Mouse (Mus musculus): Measurements from ENCODE around the gene Atp10a.

Atp10a gene

GRCm38 (mm10) chr7:58801791-58802190 is 145.8 kb downstream of the Atp10a start:
- WGBS: 76% methylated on average over 2 of the region's 2 CpGs

- 31% methylated on average over 6 of the region's 6 CpGs for WGBS
These were observed 166.2 kb downstream of the Atp10a start for GRCm38 (mm10) chr7:58822147-58822681.

- 90% methylated on average over 3 of the region's 3 CpGs for WGBS
These were observed 168.7 kb downstream of the Atp10a start for GRCm38 (mm10) chr7:58824686-58825085.

GRCm38 (mm10) chr7:58829111-58829510 is 173.1 kb downstream of the Atp10a start:
- 65% methylated on average over 5 of the region's 5 CpGs for WGBS

- 95% methylated on average over 32 of the region's 32 CpGs for WGBS
These were observed 181.1 kb downstream of the Atp10a start for GRCm38 (mm10) chr7:58836855-58837606.

GRCm38 (mm10) chr7:58840367-58840766 is 184.4 kb downstream of the Atp10a start:
- 76% methylated on average over 2 of the region's 2 CpGs for WGBS

- WGBS: 44% methylated on average over 1 of the region's 1 CpGs
These were observed 185.1 kb downstream of the Atp10a start for GRCm38 (mm10) chr7:58841066-58841465.

GRCm38 (mm10) chr7:58842818-58843217 is 186.9 kb downstream of the Atp10a start:
- 26% methylated on average over 3 of the region's 3 CpGs for WGBS

- 1% methylated on average over 9 of the region's 9 CpGs for WGBS
These were observed 187.9 kb downstream of the Atp10a start for GRCm38 (mm10) chr7:58843767-58844445.

GRCm38 (mm10) chr7:58844449-58844848 is 188.5 kb downstream of the Atp10a start:
- 36% methylated on average over 4 of the region's 4 CpGs for WGBS

GRCm38 (mm10) chr7:58858921-58859320 is 203.0 kb downstream of the Atp10a start:
- 94% methylated on average over 4 of the region's 4 CpGs for WGBS

- WGBS: 60% methylated on average over 3 of the region's 3 CpGs
These were observed 207.2 kb downstream of the Atp10a start for GRCm38 (mm10) chr7:58863174-58863573.

- WGBS: 55% methylated on average over 4 of the region's 4 CpGs
These were observed 211.1 kb downstream of the Atp10a start for GRCm38 (mm10) chr7:58866865-58867614.

GRCm38 (mm10) chr7:58870661-58871060 is 214.7 kb downstream of the Atp10a start:
- WGBS: 52% methylated on average over 1 of the region's 1 CpGs

GRCm38 (mm10) chr7:58873676-58874075 is 217.7 kb downstream of the Atp10a start:
- WGBS: 94% methylated on average over 1 of the region's 1 CpGs
